Mouse (Mus musculus) T-helper 2 cell (primary cell): Measurements from ENCODE around the gene Ero1lb.
"Not testable (repeated sequence)": the region's sequence is repeated elsewhere in the genome, so short reads cannot be mapped to it uniquely, and the experiment has no call there.

Experiments used
- in situ Hi-C: fragments of 300-600 bp; cut with MboI, MseI; formaldehyde crosslinking; loops from one replicate; pipeline ENCODE4 v1.15.1; 2025; ENCODE audit warnings: high pct_unique_total_duplicates

Ero1lb gene

GRCm38 (mm10) chr13:12569741-12570140, 4.1 kb downstream of the Ero1lb start:
- in situ Hi-C loops, result loop anchor here (5.0 kb wide), 1 partner anchor 102 kb away; no protein-coding TSS in a partner anchor

- in situ Hi-C loops, result no loop called here
These were observed 9.4 kb downstream of the Ero1lb start for GRCm38 (mm10) chr13:12574979-12575536.

DNA sequence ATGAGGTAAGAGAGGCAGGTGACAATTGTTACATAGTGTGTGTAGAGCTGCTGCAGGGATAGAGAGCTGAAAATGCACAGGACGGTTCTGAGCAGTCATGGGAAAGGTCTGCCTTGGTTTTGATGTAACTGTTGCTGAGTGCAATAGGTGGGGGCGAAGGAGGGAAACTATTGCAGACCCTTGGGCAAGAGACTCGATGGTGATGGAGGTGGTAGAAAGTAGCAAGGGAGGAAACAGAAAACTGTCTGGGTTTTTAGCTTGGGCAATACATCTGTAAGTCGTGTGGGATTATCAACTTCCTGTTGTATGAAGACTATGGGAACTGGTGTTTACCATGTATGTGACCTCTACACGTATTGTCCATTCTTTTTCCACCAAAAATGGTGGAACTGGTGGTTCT, 12.5 kb downstream of the Ero1lb start:
- in situ Hi-C loops, result no loop called here

- in situ Hi-C loops, result no loop called here
These were observed 23.3 kb downstream of the Ero1lb start for GRCm38 (mm10) chr13:12589003-12589402.

DNA sequence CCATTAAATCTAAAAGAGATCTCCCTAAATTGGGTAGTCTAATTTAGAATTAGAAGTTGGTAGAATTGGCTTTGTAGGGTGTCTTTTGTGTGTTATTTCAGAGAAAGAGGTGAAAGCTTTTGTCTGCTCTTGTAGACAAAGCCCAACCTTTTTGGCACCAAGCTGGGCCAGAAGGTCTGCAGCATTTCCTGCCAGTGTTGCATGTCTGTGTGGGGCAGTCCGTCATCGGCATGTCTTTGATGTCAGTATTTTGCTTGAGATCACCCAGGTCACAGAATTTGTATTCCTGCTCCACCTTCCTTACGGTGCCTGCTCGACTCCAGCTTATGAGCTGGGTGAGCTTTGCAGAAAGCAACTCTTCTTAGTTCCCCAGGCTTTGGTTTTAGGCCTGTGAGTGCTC, 31.4 kb downstream of the Ero1lb start:
- in situ Hi-C loops, result not testable (repeated sequence)

DNA sequence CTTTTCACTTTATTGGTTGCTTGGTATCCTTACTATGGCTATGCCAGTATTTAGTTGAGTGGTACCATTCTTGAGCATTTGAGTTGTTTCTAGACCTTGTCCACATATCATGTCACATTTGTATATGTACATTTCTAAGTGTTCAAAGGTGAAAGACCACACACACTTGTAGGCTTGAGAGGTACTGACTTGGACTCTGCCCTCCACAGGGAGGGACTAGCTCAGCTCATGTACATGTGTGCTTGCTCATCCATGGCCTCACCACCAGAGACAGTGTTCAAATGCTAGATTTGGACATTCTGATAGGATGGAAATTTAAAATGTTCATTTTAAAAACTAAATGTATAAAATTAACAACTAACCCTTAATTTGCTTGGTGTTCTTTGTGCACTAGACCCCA, 44.5 kb downstream of the Ero1lb start:
- in situ Hi-C loops, result not testable (repeated sequence)

DNA sequence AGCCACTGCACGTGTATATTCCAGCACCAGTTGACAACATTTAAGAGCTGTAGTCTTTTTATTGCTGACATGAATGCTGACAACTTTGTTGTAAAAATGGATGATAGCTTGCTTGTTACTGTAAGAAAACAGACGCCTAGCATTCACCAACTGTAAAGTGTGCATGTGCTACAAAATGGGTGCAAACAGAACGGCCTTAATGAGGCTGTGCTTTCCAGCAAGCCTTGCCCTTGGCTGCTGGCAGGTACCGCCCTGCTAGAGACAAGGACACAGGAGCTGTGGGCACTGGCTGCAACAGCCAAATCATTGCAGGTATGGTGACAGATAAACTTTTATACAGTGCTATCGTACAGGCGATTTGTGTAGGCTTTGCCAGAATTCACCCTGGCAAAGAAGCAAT, 48.4 kb downstream of the Ero1lb start:
- in situ Hi-C loops, result not testable (repeated sequence)

DNA sequence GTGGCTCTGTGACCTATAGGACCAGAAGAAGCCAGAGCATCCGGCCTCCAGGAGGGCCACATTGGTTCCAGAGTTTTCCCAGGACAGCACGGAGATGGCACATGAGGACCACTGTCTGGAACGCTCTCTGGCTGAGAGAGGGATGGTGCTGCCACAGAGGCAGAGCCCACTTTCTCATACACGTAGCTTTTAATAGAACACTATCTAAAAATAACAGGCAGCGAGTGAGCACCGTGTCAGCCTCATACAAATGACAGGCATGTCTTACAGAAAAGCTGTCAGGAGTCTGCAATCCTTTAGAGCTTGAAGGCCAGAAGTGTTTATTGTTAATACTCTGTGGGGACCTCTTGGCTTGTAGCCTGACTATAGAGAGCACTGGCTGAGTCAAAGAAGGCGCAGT, 48.9 kb downstream of the Ero1lb start:
- in situ Hi-C loops, result not testable (repeated sequence)

- in situ Hi-C loops, result not testable (repeated sequence)
These were observed 49.3 kb downstream of the Ero1lb start for GRCm38 (mm10) chr13:12615014-12615413.

- in situ Hi-C loops, result not testable (repeated sequence)
These were observed 50.8 kb downstream of the Ero1lb start for GRCm38 (mm10) chr13:12616489-12616888.

- in situ Hi-C loops, result not testable (repeated sequence)
These were observed 54.1 kb downstream of the Ero1lb start for GRCm38 (mm10) chr13:12619808-12620207.

DNA sequence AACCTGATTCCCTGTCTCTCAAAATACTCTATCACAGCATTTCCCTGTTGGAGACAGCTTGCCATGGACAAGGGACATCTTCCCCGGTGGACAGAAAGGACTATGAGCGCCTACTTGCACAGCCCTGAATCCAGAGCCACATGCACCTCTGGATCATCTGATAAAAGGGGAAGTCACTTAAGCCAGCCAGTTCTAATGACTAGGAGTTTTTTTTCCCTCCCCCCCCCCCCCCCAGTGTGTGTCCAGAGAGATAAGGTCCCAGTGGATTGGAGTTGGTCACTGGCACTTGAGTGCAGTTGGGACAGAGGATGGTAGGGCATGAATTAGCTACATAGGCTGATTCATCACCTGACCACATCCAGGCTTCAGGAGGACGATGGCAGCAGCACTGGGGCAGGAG, 60.4 kb downstream of the Ero1lb start:
- in situ Hi-C loops, result loop anchor here (5.0 kb wide), 1 partner anchor 746 kb away; no protein-coding TSS in a partner anchor

DNA sequence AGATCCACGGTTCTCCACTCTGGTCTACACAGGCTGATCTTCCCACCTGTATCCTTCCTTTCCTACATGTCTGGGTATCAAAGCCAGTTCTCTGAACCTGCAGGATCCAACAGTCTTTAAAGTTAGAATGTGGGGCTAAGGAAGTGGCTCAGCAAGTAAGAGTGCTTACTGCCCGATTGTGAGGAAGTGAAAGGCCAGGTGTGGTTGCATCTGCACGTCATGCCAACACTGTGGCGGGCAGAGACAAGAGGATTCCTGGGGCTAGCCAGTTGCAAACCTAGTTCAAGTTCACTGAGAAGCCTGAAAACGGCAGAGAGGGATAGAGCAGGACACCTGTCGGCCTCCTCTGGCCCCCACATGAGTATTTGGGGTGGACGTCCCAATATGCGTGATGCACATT, 62.1 kb downstream of the Ero1lb start:
- in situ Hi-C loops, result loop anchor here (5.0 kb wide), 1 partner anchor 745 kb away; no protein-coding TSS in a partner anchor

- in situ Hi-C loops, result loop anchor here (5.0 kb wide), 1 partner anchor 744 kb away; no protein-coding TSS in a partner anchor
These were observed 62.5 kb downstream of the Ero1lb start for GRCm38 (mm10) chr13:12628181-12628580.

DNA sequence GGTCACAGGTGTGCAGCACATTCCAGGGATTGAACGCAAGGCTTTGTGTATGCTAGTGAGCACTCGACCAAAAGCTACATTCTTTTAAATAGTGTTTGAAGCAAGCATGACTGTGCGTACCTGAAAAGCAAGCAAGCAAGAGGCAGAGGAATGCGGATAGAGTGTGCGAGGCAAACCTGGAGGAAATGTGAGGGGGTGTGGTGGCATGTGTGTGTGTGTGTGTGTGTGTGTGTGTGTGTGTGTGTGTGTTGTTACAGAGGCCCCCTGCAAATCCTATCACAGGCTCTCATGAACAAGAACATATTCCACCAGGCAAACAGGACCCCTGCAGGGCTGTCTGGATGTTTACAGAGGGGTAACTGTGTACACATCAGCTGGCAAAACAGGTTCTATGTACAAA, 64.6 kb downstream of the Ero1lb start:
- in situ Hi-C loops, result not testable (repeated sequence)

GRCm38 (mm10) chr13:12634941-12635588, 69.4 kb downstream of the Ero1lb start:
- in situ Hi-C loops, result not testable (repeated sequence)

GRCm38 (mm10) chr13:12642795-12643194, 77.1 kb downstream of the Ero1lb start:
- in situ Hi-C loops, result not testable (repeated sequence)

DNA sequence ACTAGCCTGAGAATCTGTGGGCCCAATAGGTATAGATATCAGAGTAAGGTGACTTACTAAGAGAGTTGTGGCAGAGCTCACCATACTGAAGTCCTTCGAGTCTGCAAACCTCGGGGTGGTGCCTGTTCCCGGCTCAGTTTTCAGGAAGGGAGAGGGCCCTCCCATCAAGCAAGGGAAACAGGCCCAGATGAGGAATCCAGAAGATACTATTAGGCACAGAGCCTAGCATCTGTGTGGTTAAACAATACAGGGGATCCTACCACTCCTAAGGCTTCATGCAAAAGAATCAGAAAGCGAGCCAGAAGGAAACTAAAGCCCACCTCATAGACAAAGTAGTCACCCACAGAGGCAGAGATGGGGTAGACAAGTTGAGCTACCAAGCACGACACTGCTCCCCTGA, 81.0 kb downstream of the Ero1lb start:
- in situ Hi-C loops, result not testable (repeated sequence)

- in situ Hi-C loops, result not testable (repeated sequence)
These were observed 84.6 kb downstream of the Ero1lb start for GRCm38 (mm10) chr13:12650020-12650876.

DNA sequence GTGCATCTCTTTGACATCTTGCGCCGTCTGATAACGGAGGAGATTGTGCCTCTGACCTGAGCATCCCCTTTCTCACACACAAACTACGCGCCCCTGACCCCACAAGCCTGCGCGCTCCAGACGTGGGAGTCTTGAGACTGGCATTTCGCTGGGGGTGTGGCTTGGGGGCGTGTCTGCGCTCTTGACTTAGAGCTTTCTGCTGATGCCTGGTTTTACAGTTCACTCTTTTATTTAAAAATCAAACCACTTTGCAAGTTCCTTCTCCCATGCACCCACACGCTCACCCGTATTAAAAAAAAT, 85.2 kb downstream of the Ero1lb start:
- in situ Hi-C loops, result not testable (repeated sequence)
